Mouse (Mus musculus): ENCODE data around the gene Ralgds.

Ralgds gene

DNA sequence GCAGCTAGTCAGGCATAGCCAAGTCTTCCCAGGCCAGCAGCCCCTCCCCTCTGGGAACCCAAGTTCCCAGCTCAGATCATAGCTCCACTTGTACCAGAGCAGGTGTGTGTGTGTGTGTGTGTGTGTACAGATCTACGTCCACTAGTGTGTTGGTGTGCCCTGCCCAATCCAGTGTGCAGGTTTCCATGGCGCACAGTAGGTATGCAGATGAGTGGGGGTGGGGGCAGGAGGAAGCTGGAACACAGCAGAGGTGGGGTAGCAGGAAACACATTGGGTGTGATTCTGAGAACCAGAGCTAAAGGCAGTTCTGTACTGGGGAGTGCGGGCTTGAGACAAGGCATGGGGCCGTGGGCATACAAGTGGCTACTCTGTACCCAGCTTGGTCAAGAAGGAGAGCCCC is 51.5 kb downstream of the Ralgds start:
- no peak for DNase-seq (ENCODE audit: low spot score in 2 of 2)

DNA sequence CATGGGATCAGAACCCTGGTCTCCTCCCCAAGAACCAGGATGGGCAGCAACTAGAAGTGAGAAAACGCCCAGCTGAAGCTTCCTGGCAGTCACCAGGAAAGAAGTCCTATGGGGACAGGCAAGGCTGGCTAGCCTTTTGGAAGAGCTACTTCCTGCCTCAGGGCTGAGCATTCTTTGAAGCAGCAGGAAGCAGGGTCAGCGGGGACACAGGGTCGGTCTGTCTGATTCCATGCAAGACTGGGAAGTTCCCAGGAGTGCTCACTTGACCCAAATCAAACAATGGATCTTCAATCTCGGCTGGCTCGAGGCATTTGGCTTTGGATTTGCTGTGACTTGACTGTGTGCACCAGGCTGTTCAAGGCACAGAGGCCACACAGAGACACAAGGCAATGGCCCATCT is 53.6 kb downstream of the Ralgds start:
- no peak for DNase-seq (ENCODE audit: low spot score in 2 of 2)

DNA sequence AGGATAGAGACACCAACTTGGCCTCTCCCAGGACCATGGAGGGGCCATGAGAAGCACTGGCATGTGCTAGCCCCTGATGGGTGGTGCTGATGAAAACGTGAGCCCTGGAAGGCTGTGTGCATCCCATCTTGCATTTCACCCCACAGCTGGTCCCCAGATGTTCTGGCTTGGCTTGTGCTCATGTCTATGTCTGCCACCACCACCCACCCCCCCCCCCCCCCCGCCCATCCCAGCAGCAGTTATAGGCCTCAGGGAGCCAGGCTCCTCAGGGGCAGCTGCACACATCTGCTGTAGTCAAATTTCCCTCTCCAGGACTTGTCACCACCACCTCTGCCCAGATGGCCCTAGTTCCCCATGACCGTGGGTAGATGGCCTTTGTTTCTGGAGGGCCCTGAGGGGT is 57.0 kb downstream of the Ralgds start:
- no peak for DNase-seq (ENCODE audit: low spot score in 2 of 2)

DNA sequence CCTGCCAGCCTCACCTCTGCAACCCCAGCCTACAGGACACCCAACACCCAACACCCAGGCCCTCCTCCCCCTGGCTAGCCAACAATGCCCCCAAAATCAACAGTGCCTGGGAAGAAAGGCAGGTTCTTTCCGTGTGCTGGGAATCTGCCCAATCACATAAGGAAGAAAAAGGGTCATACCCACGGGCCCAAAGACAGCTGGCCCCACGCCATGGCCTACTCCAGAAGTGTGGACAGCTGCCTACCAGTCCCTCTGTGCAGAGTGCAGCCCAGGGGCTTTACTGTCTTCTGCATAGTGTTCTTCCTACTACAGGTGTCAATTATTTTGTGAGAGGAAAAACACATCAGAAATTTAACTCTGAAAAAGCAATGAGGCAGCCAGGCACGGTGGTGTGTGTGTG is 62.4 kb downstream of the Ralgds start:
- DNase-seq (ENCODE audit: low spot score in 2 of 2), result no peak

DNA sequence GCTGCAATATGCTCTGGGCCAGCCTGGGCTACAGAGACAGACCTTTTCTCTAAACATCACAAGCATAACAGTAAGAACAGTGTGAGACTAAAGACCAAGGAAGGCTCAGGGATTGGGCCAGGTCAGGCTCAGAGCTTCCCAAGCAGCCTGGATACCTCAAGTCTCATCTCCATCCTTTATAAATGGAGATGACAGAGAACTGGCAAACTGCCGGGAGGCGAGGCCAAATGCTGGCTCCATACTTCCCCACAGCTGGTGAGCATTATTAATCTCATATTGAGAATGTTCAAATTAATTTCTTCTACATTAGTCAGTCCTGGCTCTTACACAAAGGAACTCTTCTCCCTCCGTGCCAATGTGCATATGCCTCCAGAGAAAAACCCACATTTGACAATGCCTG is 63.9 kb downstream of the Ralgds start:
- DNase-seq (ENCODE audit: low spot score in 2 of 2), result no peak

DNA sequence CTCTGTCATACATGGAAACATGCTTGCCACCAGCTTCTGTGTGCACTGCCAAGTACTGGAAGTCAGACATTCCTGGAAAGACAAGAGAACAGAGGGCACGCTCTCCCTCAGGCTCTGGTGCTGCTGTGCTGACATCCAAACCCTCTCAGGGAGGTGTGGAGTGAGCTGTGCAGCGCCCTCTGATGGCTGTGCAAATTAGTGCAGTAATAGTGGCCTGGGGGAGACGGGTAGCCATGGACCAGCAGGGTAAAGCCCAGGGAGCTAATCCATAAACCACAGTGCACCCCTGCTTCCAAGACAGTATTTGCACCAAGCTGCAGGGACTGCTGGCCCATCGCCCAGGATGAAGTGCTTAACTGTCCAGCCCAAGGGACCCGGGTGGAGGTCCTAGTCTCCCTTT is 65.1 kb downstream of the Ralgds start:
- peak; percentile 25 to 66 for DNase-seq (ENCODE audit: low spot score in 2 of 2)

DNA sequence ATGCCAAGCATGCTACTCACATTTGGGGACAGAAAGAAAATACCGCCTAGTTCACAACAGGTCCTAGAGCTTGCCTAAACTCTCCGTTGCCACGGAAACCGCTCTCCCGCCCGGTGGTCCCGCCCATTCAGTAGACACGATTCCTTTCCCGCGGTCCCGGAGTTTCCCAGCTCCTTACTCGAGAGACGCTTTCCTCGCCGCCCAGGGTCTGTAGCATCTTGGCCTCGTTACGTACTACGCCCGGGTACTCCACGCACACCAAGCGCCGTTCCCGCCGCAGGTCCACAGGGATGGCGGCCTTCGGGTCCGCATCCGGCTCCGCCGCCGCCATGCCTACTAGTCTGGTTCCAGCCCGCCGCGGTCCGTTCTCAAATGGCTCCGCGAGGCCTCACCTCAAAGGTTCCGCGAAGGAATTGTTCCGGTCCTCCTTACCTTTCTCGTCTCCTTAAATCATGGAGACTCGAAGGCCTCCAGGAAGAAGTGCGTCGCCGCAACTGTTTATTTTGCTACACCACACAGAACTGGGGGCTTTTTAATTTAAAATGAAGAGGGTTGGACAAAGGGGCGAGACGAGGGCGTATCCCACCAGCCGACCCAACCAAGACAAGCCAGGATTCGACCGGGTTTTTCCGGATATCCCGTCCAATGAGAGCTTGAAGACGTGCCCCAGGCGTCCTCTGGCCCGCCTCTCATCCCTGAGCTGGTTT is 69.9 kb downstream of the Ralgds start:
- DNase-seq (ENCODE audit: low spot score in 2 of 2), result peak; percentile 92 to 95

DNA sequence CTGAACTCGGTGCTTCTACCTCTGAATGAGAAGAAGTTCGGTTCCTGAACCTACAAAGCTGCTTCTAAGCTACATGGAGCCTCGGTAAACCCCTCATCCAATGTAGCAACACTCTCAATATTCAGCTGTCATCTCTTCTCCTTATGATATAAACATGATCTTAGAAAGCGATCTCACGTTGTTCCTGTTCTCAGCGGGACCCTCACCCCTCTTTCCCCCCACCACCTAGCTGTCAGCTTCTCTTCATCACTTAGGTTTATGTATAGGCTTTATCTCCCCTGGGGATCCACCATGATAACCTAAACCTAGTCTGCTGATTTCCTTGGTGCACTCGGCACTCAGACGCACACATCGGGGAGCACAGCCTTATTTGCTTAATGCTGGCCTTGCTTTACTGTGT is 70.7 kb downstream of the Ralgds start, which contains the start of gene Gtf3c5:
TSS of gene Gtf3c5 (minus strand) at position 101 of the 400 bp plus-strand sequence.
- no peak for DNase-seq (ENCODE audit: low spot score in 2 of 2)

DNA sequence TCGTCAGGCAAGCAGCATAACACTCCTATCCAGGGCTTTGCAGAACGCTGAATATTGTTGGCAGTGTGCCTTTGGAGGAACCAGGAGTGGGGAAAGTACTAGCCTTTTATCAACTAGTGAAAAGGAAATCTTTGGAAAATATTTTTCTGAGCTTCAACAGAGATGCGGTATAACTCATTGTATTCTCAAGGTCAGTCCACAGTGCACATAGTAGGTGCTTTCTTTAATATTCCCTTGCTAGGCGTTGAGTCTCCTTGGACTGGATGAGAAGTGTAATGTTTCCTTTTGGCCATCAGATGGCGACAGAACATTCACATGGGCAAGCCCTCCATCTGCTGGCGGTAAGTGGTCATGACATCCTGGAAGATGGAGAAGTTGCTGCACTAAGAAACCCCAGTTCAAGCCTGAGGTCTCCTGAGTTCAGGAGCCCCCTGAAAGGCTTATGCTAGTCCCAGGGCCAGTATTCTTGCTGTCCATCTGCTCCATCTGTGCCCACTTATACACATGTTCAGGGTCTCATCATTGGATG is 72.2 kb downstream of the Ralgds start:
- peak; percentile 68 to 87 for DNase-seq (ENCODE audit: low spot score in 2 of 2)

DNA sequence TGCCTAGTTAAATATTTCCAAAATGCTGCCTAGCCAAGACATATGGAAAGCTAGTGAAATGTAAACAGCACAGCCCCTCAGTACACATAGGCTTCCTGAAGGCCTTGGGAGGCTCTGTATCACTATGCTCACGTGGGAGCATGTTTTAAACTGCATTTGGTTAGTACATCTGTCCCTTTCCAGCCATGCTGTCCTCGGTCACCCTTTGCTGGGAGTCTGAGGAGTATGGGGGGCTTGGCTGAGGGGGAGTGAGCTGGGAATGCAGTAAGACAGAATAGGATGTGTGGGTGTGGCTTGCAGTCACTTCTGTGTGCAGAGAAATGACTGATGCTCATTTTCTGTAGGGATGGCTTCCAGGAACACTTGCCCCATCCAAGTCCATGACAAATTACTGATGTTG is 72.8 kb downstream of the Ralgds start:
- DNase-seq (ENCODE audit: low spot score in 2 of 2), result no peak

DNA sequence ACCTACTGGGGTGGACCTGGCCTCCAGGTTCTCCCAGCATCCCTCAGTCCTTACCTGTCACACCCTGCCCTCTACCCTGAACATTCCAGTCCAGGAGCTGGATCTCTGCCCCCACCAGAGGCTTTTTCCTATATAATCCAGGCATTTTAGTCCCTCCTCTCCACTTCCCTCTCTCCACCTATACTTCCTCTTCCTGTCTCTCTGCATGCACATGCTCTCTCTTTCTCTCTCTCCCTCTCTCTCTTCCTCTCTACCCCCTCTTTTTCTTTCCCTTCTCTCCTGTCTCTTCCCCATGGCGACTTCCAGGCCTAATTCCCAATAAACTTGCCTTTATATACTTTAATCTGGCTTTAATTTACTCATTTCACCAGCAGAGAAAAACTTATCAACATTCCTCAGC is 75.6 kb downstream of the Ralgds start:
- no peak for DNase-seq (ENCODE audit: low spot score in 2 of 2)

DNA sequence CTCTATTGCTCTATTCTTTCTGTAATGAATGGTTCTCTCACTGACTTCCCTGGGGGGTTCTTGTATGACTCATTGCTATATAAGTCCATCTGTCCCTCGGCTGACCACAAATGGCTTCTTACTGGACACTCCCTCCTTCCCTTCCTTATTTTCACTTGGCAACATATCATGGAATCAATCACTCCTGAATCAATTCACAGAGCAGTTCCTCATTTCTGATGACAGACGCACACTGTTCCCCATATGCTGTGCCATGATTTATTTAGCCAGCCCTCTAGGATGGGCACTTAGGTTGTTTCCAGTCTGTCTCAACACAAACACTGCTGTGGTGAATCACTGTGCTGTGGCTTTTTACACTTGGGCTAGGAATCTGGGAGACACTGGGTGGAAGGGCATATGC is 78.6 kb downstream of the Ralgds start:
- no peak for DNase-seq (ENCODE audit: low spot score in 2 of 2)

DNA sequence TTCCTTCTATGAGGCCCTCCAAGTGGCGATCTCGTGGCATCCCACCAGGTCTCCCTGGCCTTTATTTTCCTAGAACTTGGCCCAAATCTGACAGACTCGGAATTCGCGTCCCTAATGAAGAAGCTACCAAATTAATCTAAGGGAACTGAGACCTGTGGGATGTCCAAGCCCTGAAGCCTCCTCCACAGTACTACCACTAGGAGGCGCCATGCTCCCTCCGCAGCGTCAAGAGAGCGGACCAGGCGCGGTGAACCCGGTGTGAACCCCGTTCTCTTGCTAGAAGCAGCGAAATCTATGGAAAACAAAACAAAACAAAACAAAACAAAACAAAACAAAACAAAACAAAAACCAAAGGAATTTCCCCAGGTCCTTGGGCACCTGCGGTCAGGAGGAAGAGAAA is 79.9 kb downstream of the Ralgds start:
- DNase-seq (ENCODE audit: low spot score in 2 of 2), result peak; percentile 73 to 88

DNA sequence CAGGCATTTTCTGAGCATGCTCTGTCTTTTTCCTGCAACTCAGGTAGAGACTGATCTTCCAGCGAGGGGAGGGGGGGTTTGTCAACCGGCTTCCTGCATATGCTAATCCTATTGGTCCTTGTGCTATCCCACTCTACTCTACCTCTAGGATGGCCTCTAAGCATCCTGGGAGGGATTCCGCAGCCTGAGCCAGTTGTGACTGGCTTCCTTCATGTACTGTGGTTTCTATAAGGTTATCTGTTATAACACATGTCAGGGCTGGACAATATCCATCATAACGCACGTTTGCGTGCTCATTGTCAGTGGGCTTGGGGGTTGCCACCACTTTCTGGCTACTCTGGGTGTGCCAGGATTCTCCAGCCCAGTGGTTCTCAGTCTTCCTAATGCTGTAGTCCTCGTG is 83.1 kb downstream of the Ralgds start:
- peak in 1 of 2 experiments; percentile 42 for DNase-seq (ENCODE audit: low spot score in 2 of 2)

DNA sequence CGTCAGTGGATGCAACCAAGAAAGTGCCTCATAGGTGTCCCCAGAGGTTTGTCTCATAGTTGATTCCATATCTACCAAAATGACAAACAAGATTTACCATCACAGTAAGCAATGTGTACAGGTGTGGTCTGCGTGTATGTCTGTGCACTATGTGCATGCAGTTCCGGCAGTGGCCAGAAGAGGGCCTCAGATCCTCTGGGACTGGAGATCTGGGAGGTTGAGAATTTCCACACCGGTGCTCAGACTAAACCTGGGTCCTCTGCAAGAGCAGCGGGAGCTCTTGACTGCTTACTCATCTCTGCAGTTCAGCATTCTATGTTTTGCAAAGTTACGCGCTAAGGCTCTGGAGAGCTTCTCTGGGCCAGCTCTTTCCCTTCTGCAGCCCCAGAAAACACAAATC is 84.1 kb downstream of the Ralgds start:
- peak; percentile 53 to 76 for DNase-seq (ENCODE audit: low spot score in 2 of 2)

DNA sequence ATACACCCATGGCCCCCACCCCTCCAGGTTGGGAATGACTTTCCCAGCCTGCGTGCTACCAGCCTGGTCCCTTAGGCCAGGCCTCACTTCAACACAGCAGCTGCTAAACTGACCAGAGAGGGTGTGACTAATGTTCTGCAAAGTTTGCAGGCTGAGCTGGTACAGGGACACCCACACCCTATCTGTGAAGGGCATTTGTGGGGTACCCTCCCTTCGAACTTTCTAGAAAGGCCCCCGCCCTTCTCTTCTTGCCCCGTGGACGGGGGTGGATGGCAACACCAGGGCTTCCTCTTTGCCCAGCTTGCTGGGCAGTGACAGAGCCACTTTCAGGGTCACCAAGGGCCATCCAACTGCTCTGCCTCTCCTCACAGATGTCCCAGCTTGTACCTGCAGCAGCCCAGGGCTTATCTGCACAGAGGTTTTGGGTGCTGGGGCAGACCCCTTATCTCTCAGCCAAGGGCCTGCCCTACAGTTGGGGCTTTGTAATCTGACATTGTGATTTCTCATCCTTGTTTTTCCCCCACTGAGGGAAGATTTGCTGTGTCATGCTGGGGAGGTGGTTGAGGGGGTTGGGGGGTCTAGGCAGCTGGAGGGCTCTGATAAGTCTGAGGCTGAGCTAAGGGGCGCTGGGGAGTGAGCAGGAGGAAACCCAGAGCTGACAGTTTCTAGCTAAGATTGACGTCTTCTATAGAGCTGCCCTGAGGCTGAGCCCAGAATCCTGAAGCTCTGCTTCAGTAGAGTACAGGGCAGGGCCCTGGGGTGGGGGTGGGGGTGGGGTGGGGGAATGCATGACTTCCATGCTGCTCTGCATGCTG is 85.0 kb downstream of the Ralgds start:
- DNase-seq (ENCODE audit: low spot score in 2 of 2), result peak; percentile 49 to 70

DNA sequence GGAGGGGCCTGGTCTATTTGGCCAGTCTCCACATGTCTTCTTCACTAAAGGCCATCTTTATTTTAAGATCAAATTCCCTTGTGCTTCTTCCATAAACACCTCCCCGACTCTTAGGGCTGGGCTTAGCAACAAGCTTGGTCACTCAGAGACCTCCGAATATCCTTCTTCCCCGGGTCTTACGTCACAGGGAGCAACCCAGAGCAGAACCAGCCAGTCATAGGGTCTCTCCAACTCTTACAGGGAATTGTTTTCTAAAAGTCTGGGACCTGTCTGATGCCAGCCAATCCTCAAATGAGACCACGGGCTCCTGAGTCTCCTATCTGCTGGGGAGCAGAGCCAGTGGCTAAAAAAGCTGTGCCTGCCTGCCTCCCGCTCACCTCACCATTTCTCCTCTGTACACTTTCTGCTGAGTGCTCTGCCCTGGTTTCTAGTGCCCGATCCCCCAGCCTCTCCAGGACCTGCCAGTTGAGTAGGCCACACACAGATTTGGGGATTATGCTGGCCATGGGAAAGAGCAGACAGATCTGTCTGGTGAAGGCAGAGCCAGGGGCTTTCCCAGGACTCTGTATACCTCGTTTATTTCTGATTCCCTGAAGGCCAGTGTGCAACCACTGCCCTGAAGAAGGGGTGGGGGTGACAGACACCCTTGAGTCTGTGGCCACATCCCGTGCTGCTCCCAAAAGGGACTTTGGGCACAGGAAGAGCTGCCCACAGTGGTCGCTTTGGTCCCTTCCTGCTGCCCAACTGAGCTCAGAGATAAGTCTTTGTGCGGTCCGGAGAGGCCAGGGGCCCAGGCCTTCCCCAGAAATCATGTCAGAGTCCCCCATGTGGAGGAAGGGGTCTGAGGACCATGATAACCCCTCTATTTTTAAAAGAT is 86.0 kb downstream of the Ralgds start:
- peak in 1 of 2 experiments; percentile 56 for DNase-seq (ENCODE audit: low spot score in 2 of 2)

DNA sequence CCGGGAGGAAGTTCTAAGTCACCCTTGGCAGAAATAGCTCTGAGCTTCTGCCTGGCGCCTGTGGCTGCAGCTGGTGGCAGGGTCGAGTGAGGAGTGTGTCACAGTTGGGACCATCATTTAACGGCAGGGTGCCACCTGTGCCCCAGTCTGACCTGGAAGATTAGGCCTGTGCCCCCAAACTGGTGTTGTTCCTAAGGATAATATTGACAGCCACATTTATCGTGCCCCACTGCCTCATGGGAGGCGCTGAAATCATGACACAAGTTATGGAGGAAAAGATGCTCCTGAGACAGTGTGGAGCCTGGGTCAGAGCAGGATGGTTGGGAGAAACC is 86.6 kb downstream of the Ralgds start:
- DNase-seq (ENCODE audit: low spot score in 2 of 2), result peak in 1 of 2 experiments; percentile 58

DNA sequence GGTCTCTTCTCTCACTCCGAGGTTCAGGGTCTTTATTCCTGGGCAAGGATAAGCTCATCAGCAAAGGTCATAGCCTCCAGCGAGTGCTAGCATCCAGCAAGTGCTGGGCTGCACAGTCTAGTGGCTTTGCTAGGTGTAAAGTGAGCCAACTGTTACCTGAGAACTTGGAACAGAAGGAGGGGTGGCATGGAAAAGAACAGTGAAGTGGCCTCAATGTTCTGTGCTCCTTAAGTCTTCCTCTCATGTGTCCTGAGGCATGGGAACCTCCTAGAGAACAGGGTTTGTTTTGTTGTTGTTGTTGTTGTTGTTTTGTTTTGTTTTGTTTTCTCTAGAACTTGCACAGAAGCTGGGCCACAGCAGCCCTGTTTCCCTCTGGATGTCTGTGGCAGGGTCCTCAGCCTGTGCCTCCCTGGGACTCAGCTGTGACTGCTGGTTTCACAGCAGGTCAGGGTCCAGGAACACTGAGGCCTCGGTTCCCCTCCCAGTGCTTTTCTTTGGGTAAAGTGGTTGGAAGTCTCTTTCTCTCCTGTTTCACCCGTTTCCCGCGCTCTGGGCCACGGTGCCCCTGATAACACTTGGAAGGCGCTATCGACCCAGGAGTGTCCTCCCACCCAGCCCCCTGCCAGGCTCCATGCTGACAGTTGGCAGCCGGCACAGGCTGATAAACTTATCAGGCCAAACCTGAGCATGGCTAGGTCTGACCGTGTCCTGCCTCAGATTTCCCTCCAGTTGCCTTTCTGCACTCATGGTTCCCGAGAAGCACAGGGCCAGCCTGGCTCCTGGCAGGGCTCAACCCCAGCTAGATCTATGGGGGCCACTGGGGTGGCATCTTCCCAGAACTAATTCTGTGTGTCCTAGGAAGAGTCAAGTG is 89.0 kb downstream of the Ralgds start:
- peak; percentile 77 to 89 for DNase-seq (ENCODE audit: low spot score in 2 of 2)
